Mouse (Mus musculus) adrenal gland, postnatal 14 days (tissue): ENCODE data around the gene Gm9046. TPM values are rescaled to one million over a fixed set of nuclear protein-coding genes. Genes with fewer than 3 reads are reported as not detected.
"Not testable (repeated sequence)": the region's sequence is repeated elsewhere in the genome, so short reads cannot be mapped to it uniquely, and the experiment has no call there.

Experiments
- DNase-seq: peaks from one replicate; pipeline ENCODE4 v3.0.0; 2021; ENCODE audit warnings: mixed read lengths
- long read RNA-seq, 2 experiments: library from polyadenylated mRNA; stranded (forward); transcript quantifications; one replicate each; pipeline ENCODE4 v2.0.0; 2021
- total RNA-seq: library from RNA; stranded (reverse); gene quantifications from 2 replicates; pipeline ENCODE4 v1.2.3, GENCODE M21; 2021

The Gm9046 gene
- total RNA-seq = not detected in 2 replicates
- long read RNA-seq, experiment 1 = 0 reads
- long read RNA-seq, experiment 2 = 0 reads

- not testable (repeated sequence) for DNase-seq
Observed at GRCm38 (mm10) chr10:118343155-118343554, at the start of gene Gm9046. TSS of gene Gm9046 (minus strand) at chr10:118343255.

GRCm38 (mm10) chr10:118370443-118370842 lies 27.4 kb upstream of the Gm9046 start:
- peak; percentile 90 for DNase-seq

- DNase-seq = no peak
Observed at GRCm38 (mm10) chr10:118369518-118369917, 26.5 kb upstream of the Gm9046 start.

GRCm38 (mm10) chr10:118354005-118354404 lies 10.9 kb upstream of the Gm9046 start, which contains the start of gene Gm9049:
TSS of gene Gm9049 (minus strand) at chr10:118354105.
- DNase-seq = not testable (repeated sequence)

GRCm38 (mm10) chr10:118348579-118348978 lies 5.5 kb upstream of the Gm9046 start, which contains the start of gene Gm9048:
TSS of gene Gm9048 (minus strand) at chr10:118348679.
- not testable (repeated sequence) for DNase-seq

- DNase-seq = not testable (repeated sequence)
Observed at GRCm38 (mm10) chr10:118337731-118338130, 5.3 kb downstream of the Gm9046 start, which contains the start of gene Gm9045. TSS of gene Gm9045 (minus strand) at chr10:118337831.

GRCm38 (mm10) chr10:118332308-118332707 lies 10.7 kb downstream of the Gm9046 start, which contains the start of gene Gm9044:
TSS of gene Gm9044 (minus strand) at chr10:118332408.
- not testable (repeated sequence) for DNase-seq

GRCm38 (mm10) chr10:118326869-118327268 lies 16.2 kb downstream of the Gm9046 start, which contains the start of gene Gm9040:
TSS of gene Gm9040 (minus strand) at chr10:118326969.
- DNase-seq = not testable (repeated sequence)

GRCm38 (mm10) chr10:118319024-118319423 lies 24.0 kb downstream of the Gm9046 start:
- DNase-seq = no peak

GRCm38 (mm10) chr10:118302133-118302532 lies 40.9 kb downstream of the Gm9046 start:
- DNase-seq = not testable (repeated sequence)

GRCm38 (mm10) chr10:118294938-118295337 lies 48.1 kb downstream of the Gm9046 start, which contains the start of gene Iltifb:
TSS of gene Iltifb (minus strand) at chr10:118295038.
- no peak for DNase-seq

Other genes starting within 250 kb of the Gm9046 start
- 15.7 and 17.6 TPM in 2 replicates for gene Mdm1, start 201.4 kb downstream of the Gm9046 start, total RNA-seq
- gene Il22, start 138.3 kb downstream of the Gm9046 start, total RNA-seq = not detected in 2 replicates
- gene Gm32717, start 102.5 kb downstream of the Gm9046 start, total RNA-seq = 0.45 and 0.52 TPM in 2 replicates
- gene Gm32802, start 84.6 kb downstream of the Gm9046 start, total RNA-seq = 0.45 and 0.52 TPM in 2 replicates
- not detected in 2 replicates for gene Iltifb, start 48.2 kb downstream of the Gm9046 start, total RNA-seq
- gene Gm9040, start 16.3 kb downstream of the Gm9046 start, total RNA-seq = not detected in 2 replicates
- gene Gm9044, start 10.8 kb downstream of the Gm9046 start, total RNA-seq = not detected in 2 replicates
- not detected in 2 replicates for gene Gm9045, start 5.4 kb downstream of the Gm9046 start, total RNA-seq
- gene Gm9048, start 5.4 kb upstream of the Gm9046 start, total RNA-seq = not detected in 2 replicates
- gene Gm9049, start 10.8 kb upstream of the Gm9046 start, total RNA-seq = not detected in 2 replicates
- not detected in 2 replicates for gene Ifng, start 97.8 kb upstream of the Gm9046 start, total RNA-seq